Mouse (Mus musculus) lung, embryonic 16.5 days (tissue): Measurements from ENCODE around the gene Slc44a3. TPM values are rescaled to one million over a fixed set of nuclear protein-coding genes. Genes with fewer than 3 reads are reported as not detected.

ENCODE experiments used
- ATAC-seq: fragments of 200-750 bp; cut with Nextera tagmentation; 2 replicates; pipeline ENCODE4 v1.8.0; 2017; ENCODE audit warnings: low read depth, mild to moderate bottlenecking, moderate library complexity
- H3K27ac ChIP-seq: fragments of 300-500 bp; sonication (generic); 2 replicates; pipeline ENCODE4 v1.5.1; 2014; ENCODE audit warnings: mild to moderate bottlenecking, control low read depth, low read length
- H3K27me3 ChIP-seq: fragments of 300-500 bp; sonication (generic); 2 replicates; pipeline ENCODE4 v1.6.1; 2014; ENCODE audit warnings: low read depth, low read length, mixed read lengths; ENCODE audit not compliant: control insufficient read depth, insufficient read depth
- H3K36me3 ChIP-seq: fragments of 300-500 bp; sonication (generic); 2 replicates; pipeline ENCODE4 v1.6.1; 2014; ENCODE audit warnings: low read length; ENCODE audit not compliant: control insufficient read depth, insufficient read depth
- H3K4me1 ChIP-seq: fragments of 300-500 bp; sonication (generic); replicated peaks from 2 replicates; pipeline ENCODE4 v1.6.1; 2014; ENCODE audit warnings: low read length, mixed read lengths; ENCODE audit not compliant: control insufficient read depth, insufficient read depth
- H3K4me2 ChIP-seq: fragments of 300-500 bp; sonication (generic); 2 replicates; pipeline ENCODE4 v1.6.1; 2014; ENCODE audit warnings: low read depth, low read length, control low read depth
- H3K4me3 ChIP-seq: fragments of 300-500 bp; sonication (generic); 2 replicates; pipeline ENCODE4 v1.5.1; 2014; ENCODE audit warnings: mild to moderate bottlenecking, low read length, control low read depth
- H3K9ac ChIP-seq: fragments of 300-500 bp; sonication (generic); 2 replicates; pipeline ENCODE4 v1.6.1; 2014; ENCODE audit warnings: low read length, control low read depth
- H3K9me3 ChIP-seq: fragments of 300-500 bp; sonication (generic); 2 replicates; pipeline ENCODE4 v1.6.1; 2016; ENCODE audit warnings: low read length; ENCODE audit not compliant: control insufficient read depth
- WGBS: fragments of 180-500 bp; shearing (Covaris S2); extraction: QIAGEN DNeasy Blood & Tissue Kit; methylation state at CpG from one replicate; pipeline ENCODE4 v1.1.7; 2014; 5-methylcytosine and 5-hydroxymethylcytosine counted together
- polyA plus RNA-seq: library from polyadenylated mRNA; unstranded; fragments of >200 nt; fragmentation: Nextera tagmentation; extraction: Ambion mirVana; gene quantifications from 2 replicates; pipeline ENCODE4 v1.2.1, GENCODE M21; 2015

Gene Slc44a3
- polyA plus RNA-seq, 1 experiment from 2014 or later = 24.4 TPM

- Histone ChIP-seq H3K9me3 (no peaks in the 10 kb centered on the region), H3K27me3 (no peaks in the 10 kb centered on the region), H3K4me2 (peak overlapping the region; percentile 26; the same call in 1 of the 2 replicates), H3K4me3 (no peak overlapping the region), H3K9ac (peak overlapping the region; percentile 39), H3K4me1 (peaks cover 10% of the 10 kb centered on the region; the same call in 1 of the 2 replicates), H3K27ac (peak overlapping the region; percentile 97), H3K36me3 (no peaks in the 10 kb centered on the region)
- WGBS = 53% methylated on average over 15 of the region's 15 CpGs
- ATAC-seq = peak; percentile 91
Observed at GRCm38 (mm10) chr3:121559406-121560114, 27.4 kb upstream of the Slc44a3 start.

- H3K4me2 ChIP-seq = no peak overlapping the region
- H3K27me3 ChIP-seq = no peaks in the 10 kb centered on the region
- H3K4me1 ChIP-seq = peaks cover 10% of the 10 kb centered on the region; the same call in 1 of the 2 replicates
- WGBS = 81% methylated on average over 8 of the region's 8 CpGs
- H3K9me3 ChIP-seq = no peaks in the 10 kb centered on the region
- no peak overlapping the region for H3K9ac ChIP-seq
- peak overlapping the region; percentile 97 for H3K27ac ChIP-seq
- no peak overlapping the region for H3K4me3 ChIP-seq
- no peak for ATAC-seq
- no peaks in the 10 kb centered on the region for H3K36me3 ChIP-seq
Observed at GRCm38 (mm10) chr3:121558861-121559260, 26.7 kb upstream of the Slc44a3 start.

DNA sequence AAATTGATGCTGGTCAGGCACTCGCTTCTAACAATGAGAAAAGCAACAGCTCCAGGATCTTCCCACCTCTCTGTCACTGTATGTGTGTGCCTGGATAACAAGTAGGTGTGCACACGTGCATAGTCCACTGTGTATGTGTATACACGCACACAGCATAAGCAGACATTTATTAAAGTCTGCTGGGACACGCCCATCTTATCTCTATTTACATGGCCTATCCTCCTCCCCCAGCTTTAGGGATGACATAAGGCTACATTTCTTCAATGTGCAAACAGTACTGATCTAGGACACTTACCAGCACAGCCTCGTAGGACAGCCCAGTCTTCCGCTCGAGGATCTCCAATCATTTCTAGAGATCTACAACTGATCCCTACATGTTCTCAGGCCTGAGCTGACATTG lies 24.1 kb upstream of the Slc44a3 start:
- no peak for ATAC-seq
- WGBS = 59% methylated on average over 7 of the region's 7 CpGs

DNA sequence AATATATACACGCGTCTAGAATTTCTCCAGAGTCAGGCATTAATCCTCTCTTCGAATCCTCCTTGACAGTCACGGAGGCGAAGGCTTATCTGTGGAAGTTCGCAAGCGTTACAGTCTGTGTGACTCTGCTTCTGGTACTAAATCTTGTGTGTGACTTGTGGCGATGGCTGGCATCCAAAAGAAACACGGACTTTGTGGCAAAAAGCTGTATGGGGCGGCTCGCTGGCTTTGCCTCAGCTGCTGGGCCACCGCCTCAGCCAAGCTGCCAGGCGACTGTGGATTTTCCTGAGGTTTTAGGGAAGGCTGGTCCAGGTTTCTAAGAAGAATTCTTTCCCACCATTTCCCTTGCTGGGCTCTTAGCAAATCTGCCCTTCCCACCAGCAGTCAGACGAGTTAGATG lies 21.1 kb upstream of the Slc44a3 start:
- no peaks in the 10 kb centered on the region for H3K9me3 ChIP-seq
- peak; percentile 56; the same call in 1 of the 2 replicates for ATAC-seq
- peak overlapping the region; percentile 10; the same call in 1 of the 2 replicates for H3K9ac ChIP-seq
- no peaks in the 10 kb centered on the region for H3K36me3 ChIP-seq
- 30% methylated on average over 14 of the region's 14 CpGs for WGBS
- peaks cover 14% of the 10 kb centered on the region for H3K4me1 ChIP-seq
- no peak overlapping the region for H3K4me3 ChIP-seq
- H3K4me2 ChIP-seq = no peak overlapping the region
- H3K27me3 ChIP-seq = no peaks in the 10 kb centered on the region
- H3K27ac ChIP-seq = peak overlapping the region; percentile 58; the same call in 1 of the 2 replicates

More for the DNA sequence above, 24.1 kb upstream of the Slc44a3 start:
- Histone ChIP-seq H3K9ac (no peak overlapping the region), H3K4me2 (no peak overlapping the region), H3K27me3 (no peaks in the 10 kb centered on the region), H3K27ac (no peak overlapping the region), H3K9me3 (no peaks in the 10 kb centered on the region), H3K4me3 (no peak overlapping the region), H3K36me3 (no peaks in the 10 kb centered on the region), H3K4me1 (peaks cover 17% of the 10 kb centered on the region)

- Histone ChIP-seq H3K9me3 (no peaks in the 10 kb centered on the region), H3K4me3 (no peak overlapping the region), H3K27me3 (no peaks in the 10 kb centered on the region), H3K4me2 (no peak overlapping the region), H3K36me3 (no peaks in the 10 kb centered on the region), H3K9ac (peak overlapping the region; percentile 40; the same call in 1 of the 2 replicates), H3K27ac (peak overlapping the region; percentile 58), H3K4me1 (peaks cover 14% of the 10 kb centered on the region)
- 49% methylated on average over 11 of the region's 11 CpGs for WGBS
- peak; percentile 21; the same call in 1 of the 2 replicates for ATAC-seq
Observed at GRCm38 (mm10) chr3:121552723-121553122, 20.5 kb upstream of the Slc44a3 start.

- Histone ChIP-seq H3K27ac (no peak overlapping the region), H3K36me3 (no peaks in the 10 kb centered on the region), H3K4me3 (no peak overlapping the region), H3K4me1 (peaks cover 9% of the 10 kb centered on the region), H3K4me2 (no peak overlapping the region), H3K9ac (no peak overlapping the region), H3K27me3 (no peaks in the 10 kb centered on the region), H3K9me3 (no peaks in the 10 kb centered on the region)
- 3% methylated on average over 1 of the region's 1 CpGs for WGBS
- ATAC-seq = no peak
Observed at GRCm38 (mm10) chr3:121550370-121550769, 18.2 kb upstream of the Slc44a3 start.

DNA sequence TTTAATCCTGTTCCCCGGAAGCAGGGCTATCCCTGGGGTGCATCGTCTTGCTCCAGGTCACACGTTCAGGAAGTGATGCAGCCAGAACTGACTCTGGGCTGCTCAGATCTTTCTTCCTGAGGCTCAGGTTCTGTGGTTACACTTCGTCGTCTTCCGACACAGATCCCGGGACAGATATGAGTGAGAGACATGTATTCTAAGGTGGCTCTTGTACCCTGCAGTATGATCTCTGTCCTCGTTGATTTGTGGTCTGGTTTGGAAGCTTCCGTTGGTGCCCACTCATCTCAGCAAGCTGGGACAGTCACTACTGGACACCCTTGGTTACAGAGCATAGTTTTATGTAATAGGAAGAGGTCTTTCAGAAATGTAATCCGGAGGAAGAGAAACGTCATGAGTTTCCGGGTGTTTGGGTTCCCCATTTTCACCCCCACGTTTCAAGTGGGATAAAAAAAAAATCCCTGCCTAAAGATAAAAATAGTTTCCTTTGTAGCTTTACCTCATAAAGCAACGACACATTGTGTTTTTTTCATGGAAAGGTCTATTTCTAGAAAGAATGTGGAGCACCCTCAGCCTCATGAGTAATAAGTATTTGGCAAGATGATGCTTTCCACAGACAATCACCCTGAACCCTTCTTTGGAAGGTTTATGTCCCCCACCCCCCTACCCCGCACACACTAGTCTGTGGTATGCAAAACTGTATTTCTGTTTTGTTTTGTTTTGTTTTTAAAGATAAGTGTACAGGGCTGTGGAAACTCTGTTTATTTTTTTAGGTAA lies 15.8 kb upstream of the Slc44a3 start:
- H3K9ac ChIP-seq = no peak overlapping the region
- H3K27ac ChIP-seq = no peak overlapping the region
- H3K4me1 ChIP-seq = peaks cover 3% of the 10 kb centered on the region; the same call in 1 of the 2 replicates
- H3K9me3 ChIP-seq = no peaks in the 10 kb centered on the region
- no peak overlapping the region for H3K4me3 ChIP-seq
- no peaks in the 10 kb centered on the region for H3K27me3 ChIP-seq
- H3K4me2 ChIP-seq = peak overlapping the region; percentile 39
- 44% methylated on average over 15 of the region's 15 CpGs for WGBS
- no peaks in the 10 kb centered on the region for H3K36me3 ChIP-seq
- no peak for ATAC-seq

- Histone ChIP-seq H3K9ac (no peak overlapping the region), H3K27me3 (no peaks in the 10 kb centered on the region), H3K4me3 (no peak overlapping the region), H3K27ac (peak overlapping the region; percentile 24; the same call in 1 of the 2 replicates), H3K36me3 (no peaks in the 10 kb centered on the region), H3K4me1 (peaks cover 7% of the 10 kb centered on the region), H3K9me3 (no peaks in the 10 kb centered on the region), H3K4me2 (no peak overlapping the region)
- WGBS = 58% methylated on average over 5 of the region's 5 CpGs
- ATAC-seq = no peak
Observed at GRCm38 (mm10) chr3:121540621-121541020, 8.4 kb upstream of the Slc44a3 start.

- Histone ChIP-seq H3K4me1 (peaks cover 10% of the 10 kb centered on the region), H3K27me3 (no peaks in the 10 kb centered on the region), H3K27ac (peak overlapping the region; percentile 24; the same call in 1 of the 2 replicates), H3K4me3 (no peak overlapping the region), H3K9me3 (no peaks in the 10 kb centered on the region), H3K36me3 (no peaks in the 10 kb centered on the region), H3K9ac (no peak overlapping the region), H3K4me2 (no peak overlapping the region)
- peak; percentile 34 for ATAC-seq
- WGBS = 10% methylated on average over 8 of the region's 8 CpGs
Observed at GRCm38 (mm10) chr3:121539871-121540431, 7.7 kb upstream of the Slc44a3 start.
